Mouse (Mus musculus): ENCODE measurements at regions not wholly inside any gene's neighbourhood (a gene's known extent, or its start where the extent isn't known, plus 50 kb on each side); places are given as distances from the start of the nearest gene placed in this dataset.

GRCm38 (mm10) chr12:61912146-61912545 lies 389.2 kb downstream of the Lrfn5 start:
- Histone ChIP-seq H3K4me3 (no peak overlapping the region), H3K27ac (no peak overlapping the region)
- DNase-seq (ENCODE audit: low spot score in 2 of 2): no peak
- TF ChIP-seq CTCF (conservative IDR thresholded peaks at IDR 0.05): no peak

GRCm38 (mm10) chr12:61923331-61923730 lies 400.4 kb downstream of the Lrfn5 start:
- no peak overlapping the region for H3K27ac ChIP-seq
- H3K4me3 ChIP-seq: no peak overlapping the region
- DNase-seq (ENCODE audit: low spot score in 2 of 2): no peak
- TF ChIP-seq CTCF (conservative IDR thresholded peaks at IDR 0.05): no peak

GRCm38 (mm10) chr12:61925266-61925861 lies 402.4 kb downstream of the Lrfn5 start:
- Histone ChIP-seq H3K27ac (no peak overlapping the region), H3K4me3 (no peak overlapping the region)
- DNase-seq (ENCODE audit: low spot score in 2 of 2): peak in 1 of 2 experiments; percentile 19
- no peak for TF ChIP-seq CTCF (conservative IDR thresholded peaks at IDR 0.05)

Data from layer of hippocampus, adult 2 months (tissue).